Mouse (Mus musculus): Measurements from ENCODE around the gene Gpatch2. TPM values are rescaled to one million over a fixed set of nuclear protein-coding genes. Genes with fewer than 3 reads are reported as not detected.
A peak's percentile ranks its signal among the peaks of the same experiment; 100 is the strongest.

Gene Gpatch2
- polyA plus RNA-seq, 1 experiment from 2014 or later, result 20.6 TPM

DNA sequence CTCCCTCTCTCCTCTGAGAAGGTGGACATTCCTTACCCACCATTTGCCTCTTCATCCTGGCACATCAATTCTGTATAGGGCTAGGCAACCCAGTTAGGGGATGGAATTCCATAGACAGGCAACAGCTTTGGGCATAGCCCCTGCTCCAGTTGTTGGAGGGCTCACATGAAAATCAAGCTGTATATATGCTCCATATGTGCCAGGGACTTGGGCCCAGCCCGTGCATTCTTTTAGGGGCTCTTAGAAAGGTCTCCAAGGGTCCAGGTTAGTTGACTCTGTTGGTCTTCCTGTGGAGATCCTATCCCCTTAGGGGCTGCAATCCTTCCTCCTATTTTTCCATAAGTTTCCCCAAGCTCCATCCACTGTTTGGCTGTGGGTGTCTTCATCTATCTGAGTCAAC lies 80.4 kb downstream of the Gpatch2 start:
- Histone ChIP-seq H3K27ac (replicated peaks; ENCODE audit: low read depth, low read length) (no peak overlapping the region), H3K27me3 (ENCODE audit: control insufficient read depth, insufficient read depth, low read length) (no peaks in the 10 kb centered on the region), H3K9ac (replicated peaks; ENCODE audit: low read length) (no peak overlapping the region), H3K4me3 (ENCODE audit: low read depth, low read length) (no peak overlapping the region), H3K4me2 (ENCODE audit: low read depth, low read length) (no peak overlapping the region), H3K9me3 (replicated peaks; ENCODE audit: control insufficient read depth, low read length) (no peaks in the 10 kb centered on the region), H3K36me3 (replicated peaks; ENCODE audit: control insufficient read depth, insufficient read depth, low read depth, low read length) (no peaks in the 10 kb centered on the region), H3K4me1 (ENCODE audit: control insufficient read depth, insufficient read depth, low read length) (peaks cover 4% of the 10 kb centered on the region; the same call in 1 of the 2 replicates)
- ATAC-seq (replicated peaks; ENCODE audit: insufficient number of reproducible peaks, low FRiP score, low TSS enrichment, low read depth), result no peak
- 86% methylated on average over 1 of the region's 1 CpGs for WGBS
- DNase-seq (ENCODE audit: low spot score), result no peak

DNA sequence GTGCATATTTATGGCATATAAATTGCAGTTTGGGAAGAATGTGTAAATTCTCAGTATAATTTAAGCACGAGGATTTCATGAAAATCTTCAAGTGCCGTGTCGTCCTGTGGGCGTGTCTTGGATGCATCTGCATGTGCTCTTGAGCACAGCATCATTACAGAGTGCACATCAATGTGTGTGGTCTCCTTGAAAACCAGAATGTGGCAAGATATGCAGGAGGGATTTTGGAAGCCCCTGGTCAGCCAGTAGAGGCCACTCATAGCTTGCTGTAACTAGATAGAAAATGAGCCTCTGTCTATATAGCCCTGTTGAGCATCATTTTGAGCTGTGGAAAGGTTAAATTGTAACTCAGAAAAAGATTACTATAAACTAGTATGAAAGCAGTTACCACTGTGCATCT lies 83.9 kb downstream of the Gpatch2 start:
- Histone ChIP-seq H3K9me3 (replicated peaks; ENCODE audit: control insufficient read depth, low read length) (no peaks in the 10 kb centered on the region), H3K36me3 (replicated peaks; ENCODE audit: control insufficient read depth, insufficient read depth, low read depth, low read length) (no peaks in the 10 kb centered on the region), H3K27ac (replicated peaks; ENCODE audit: low read depth, low read length) (no peak overlapping the region), H3K4me3 (ENCODE audit: low read depth, low read length) (no peak overlapping the region), H3K27me3 (ENCODE audit: control insufficient read depth, insufficient read depth, low read length) (no peaks in the 10 kb centered on the region), H3K9ac (replicated peaks; ENCODE audit: low read length) (no peak overlapping the region), H3K4me1 (ENCODE audit: control insufficient read depth, insufficient read depth, low read length) (peaks cover 5% of the 10 kb centered on the region; the same call in 1 of the 2 replicates), H3K4me2 (ENCODE audit: low read depth, low read length) (no peak overlapping the region)
- DNase-seq (ENCODE audit: low spot score) (no peak), ATAC-seq (replicated peaks; ENCODE audit: insufficient number of reproducible peaks, low FRiP score, low TSS enrichment, low read depth) (no peak)
- WGBS, result 68% methylated on average over 4 of the region's 4 CpGs

DNA sequence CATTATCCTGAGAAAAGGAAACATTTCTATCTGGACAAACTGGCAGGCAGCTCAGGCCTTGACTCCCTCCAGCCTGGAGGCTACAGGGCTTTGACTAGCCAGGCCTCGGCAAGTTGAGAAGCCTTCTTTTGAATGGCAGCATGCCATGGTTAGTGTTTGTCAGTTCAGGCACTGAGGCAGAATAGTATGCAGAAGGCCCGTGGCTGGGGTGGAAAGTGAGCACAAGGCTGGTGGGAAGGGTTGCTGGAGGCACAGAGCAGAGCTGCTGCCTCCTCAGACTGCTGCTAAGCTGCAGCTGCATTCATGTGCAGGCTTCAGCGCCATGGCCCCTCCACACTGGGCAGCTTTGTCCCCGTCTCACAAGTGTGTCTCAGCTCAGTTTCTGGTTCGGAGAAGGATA lies 85.3 kb downstream of the Gpatch2 start:
- Histone ChIP-seq H3K4me2 (ENCODE audit: low read depth, low read length) (no peak overlapping the region), H3K27me3 (ENCODE audit: control insufficient read depth, insufficient read depth, low read length) (no peaks in the 10 kb centered on the region), H3K36me3 (replicated peaks; ENCODE audit: control insufficient read depth, insufficient read depth, low read depth, low read length) (no peaks in the 10 kb centered on the region), H3K9me3 (replicated peaks; ENCODE audit: control insufficient read depth, low read length) (no peaks in the 10 kb centered on the region), H3K9ac (replicated peaks; ENCODE audit: low read length) (0 out of 2 replicates have a peak overlapping the region, but pooled peaks have one; percentile 25), H3K27ac (replicated peaks; ENCODE audit: low read depth, low read length) (no peak overlapping the region), H3K4me3 (ENCODE audit: low read depth, low read length) (no peak overlapping the region), H3K4me1 (ENCODE audit: control insufficient read depth, insufficient read depth, low read length) (peaks cover 5% of the 10 kb centered on the region; the same call in 1 of the 2 replicates)
- WGBS, result 39% methylated on average over 5 of the region's 5 CpGs
- ATAC-seq (replicated peaks; ENCODE audit: insufficient number of reproducible peaks, low FRiP score, low TSS enrichment, low read depth), result peak; percentile 65; the same call in 1 of the 2 replicates
- peak; percentile 45 for DNase-seq (ENCODE audit: low spot score)

DNA sequence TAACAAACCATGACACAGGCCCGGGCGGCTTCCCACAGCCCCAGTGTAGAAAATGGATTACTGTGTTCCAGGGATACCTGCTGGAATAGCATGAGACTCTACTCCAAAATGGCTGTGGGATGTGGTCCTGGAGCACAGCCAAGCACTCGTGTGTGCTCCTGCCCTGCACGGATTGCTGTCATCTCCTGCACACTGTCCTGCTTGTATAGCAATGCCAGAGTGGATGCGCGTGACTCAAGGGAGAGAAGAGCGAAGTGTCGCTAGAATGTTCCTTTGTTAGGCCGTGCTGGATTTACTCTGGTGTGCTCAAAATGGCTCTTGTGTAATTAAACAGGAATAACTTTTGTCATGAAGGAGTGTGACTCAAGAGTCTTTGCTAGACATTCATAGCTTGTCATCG lies 87.9 kb downstream of the Gpatch2 start:
- no peak overlapping the region for H3K9ac ChIP-seq (replicated peaks; ENCODE audit: low read length)
- no peak for DNase-seq (ENCODE audit: low spot score)
- no peak overlapping the region for H3K27ac ChIP-seq (replicated peaks; ENCODE audit: low read depth, low read length)
- no peaks in the 10 kb centered on the region for H3K36me3 ChIP-seq (replicated peaks; ENCODE audit: control insufficient read depth, insufficient read depth, low read depth, low read length)
- H3K9me3 ChIP-seq (replicated peaks; ENCODE audit: control insufficient read depth, low read length), result no peaks in the 10 kb centered on the region
- ATAC-seq (replicated peaks; ENCODE audit: insufficient number of reproducible peaks, low FRiP score, low TSS enrichment, low read depth), result no peak
- no peaks in the 10 kb centered on the region for H3K27me3 ChIP-seq (ENCODE audit: control insufficient read depth, insufficient read depth, low read length)
- no peak overlapping the region for H3K4me2 ChIP-seq (ENCODE audit: low read depth, low read length)
- H3K4me3 ChIP-seq (ENCODE audit: low read depth, low read length), result no peak overlapping the region
- 89% methylated on average over 10 of the region's 10 CpGs for WGBS
- peaks cover 5% of the 10 kb centered on the region; the same call in 1 of the 2 replicates for H3K4me1 ChIP-seq (ENCODE audit: control insufficient read depth, insufficient read depth, low read length)

DNA sequence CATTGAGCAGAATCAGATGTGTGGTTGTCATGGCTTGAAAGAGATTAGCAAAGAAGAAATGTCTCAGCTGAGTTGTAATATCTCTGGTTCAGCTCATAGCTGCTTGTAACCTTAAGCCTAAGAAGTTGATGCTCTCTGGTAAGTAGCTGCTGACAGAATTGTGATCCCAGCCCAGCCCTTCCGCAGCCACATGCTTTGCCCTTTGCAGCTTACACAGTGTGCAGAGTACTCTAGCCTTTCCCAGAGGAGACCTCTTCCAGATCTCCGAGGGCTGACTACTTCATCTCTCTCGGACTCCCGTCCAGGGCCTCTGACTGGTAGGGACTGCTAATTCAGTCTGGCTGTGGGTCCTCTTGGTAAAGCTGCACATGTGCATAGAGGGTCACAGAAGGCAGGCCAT lies 92.0 kb downstream of the Gpatch2 start:
- H3K4me3 ChIP-seq (ENCODE audit: low read depth, low read length), result no peak overlapping the region
- 91% methylated on average over 4 of the region's 4 CpGs for WGBS
- no peak for DNase-seq (ENCODE audit: low spot score)
- H3K4me1 ChIP-seq (ENCODE audit: control insufficient read depth, insufficient read depth, low read length), result no peaks in the 10 kb centered on the region
- H3K27ac ChIP-seq (replicated peaks; ENCODE audit: low read depth, low read length), result no peak overlapping the region
- H3K36me3 ChIP-seq (replicated peaks; ENCODE audit: control insufficient read depth, insufficient read depth, low read depth, low read length), result no peaks in the 10 kb centered on the region
- ATAC-seq (replicated peaks; ENCODE audit: insufficient number of reproducible peaks, low FRiP score, low TSS enrichment, low read depth), result no peak
- no peaks in the 10 kb centered on the region for H3K9me3 ChIP-seq (replicated peaks; ENCODE audit: control insufficient read depth, low read length)
- H3K9ac ChIP-seq (replicated peaks; ENCODE audit: low read length), result no peak overlapping the region
- no peaks in the 10 kb centered on the region for H3K27me3 ChIP-seq (ENCODE audit: control insufficient read depth, insufficient read depth, low read length)
- no peak overlapping the region for H3K4me2 ChIP-seq (ENCODE audit: low read depth, low read length)

DNA sequence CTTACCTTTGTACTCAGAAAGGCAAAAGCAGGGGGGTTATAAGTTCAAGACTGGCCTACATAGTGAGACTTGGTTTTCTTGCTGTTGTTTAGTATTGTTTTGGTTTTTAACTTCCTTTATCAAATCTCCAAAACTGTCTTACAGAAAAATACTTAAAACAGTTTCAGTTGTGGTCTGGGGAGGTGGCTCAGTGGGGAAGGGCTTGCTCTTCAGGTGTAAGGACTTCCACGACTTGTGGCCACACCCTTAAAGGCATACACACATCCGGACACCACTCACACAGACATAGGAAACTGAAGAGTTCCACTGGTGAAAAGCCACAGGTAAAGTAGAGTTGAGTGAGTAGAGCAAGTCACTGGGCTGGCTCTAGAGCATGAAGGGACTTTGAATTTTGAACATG lies 93.2 kb downstream of the Gpatch2 start:
- Histone ChIP-seq H3K9ac (replicated peaks; ENCODE audit: low read length) (no peak overlapping the region), H3K4me3 (ENCODE audit: low read depth, low read length) (no peak overlapping the region), H3K4me2 (ENCODE audit: low read depth, low read length) (no peak overlapping the region), H3K27ac (replicated peaks; ENCODE audit: low read depth, low read length) (no peak overlapping the region), H3K36me3 (replicated peaks; ENCODE audit: control insufficient read depth, insufficient read depth, low read depth, low read length) (no peaks in the 10 kb centered on the region), H3K4me1 (ENCODE audit: control insufficient read depth, insufficient read depth, low read length) (no peaks in the 10 kb centered on the region), H3K27me3 (ENCODE audit: control insufficient read depth, insufficient read depth, low read length) (no peaks in the 10 kb centered on the region), H3K9me3 (replicated peaks; ENCODE audit: control insufficient read depth, low read length) (no peaks in the 10 kb centered on the region)
- 88% methylated on average over 2 of the region's 2 CpGs for WGBS
- DNase-seq (ENCODE audit: low spot score) (no peak), ATAC-seq (replicated peaks; ENCODE audit: insufficient number of reproducible peaks, low FRiP score, low TSS enrichment, low read depth) (no peak)

GRCm38 (mm10) chr1:187311122-187311521 lies 95.8 kb downstream of the Gpatch2 start:
- DNase-seq (ENCODE audit: low spot score) (no peak), ATAC-seq (replicated peaks; ENCODE audit: insufficient number of reproducible peaks, low FRiP score, low TSS enrichment, low read depth) (no peak)
- Histone ChIP-seq H3K9ac (replicated peaks; ENCODE audit: low read length) (no peak overlapping the region), H3K27me3 (ENCODE audit: control insufficient read depth, insufficient read depth, low read length) (no peaks in the 10 kb centered on the region), H3K27ac (replicated peaks; ENCODE audit: low read depth, low read length) (no peak overlapping the region), H3K4me2 (ENCODE audit: low read depth, low read length) (no peak overlapping the region), H3K4me3 (ENCODE audit: low read depth, low read length) (no peak overlapping the region), H3K36me3 (replicated peaks; ENCODE audit: control insufficient read depth, insufficient read depth, low read depth, low read length) (no peaks in the 10 kb centered on the region), H3K4me1 (ENCODE audit: control insufficient read depth, insufficient read depth, low read length) (no peaks in the 10 kb centered on the region), H3K9me3 (replicated peaks; ENCODE audit: control insufficient read depth, low read length) (no peaks in the 10 kb centered on the region)
- 91% methylated on average over 6 of the region's 6 CpGs for WGBS

- no peaks in the 10 kb centered on the region for H3K9me3 ChIP-seq (replicated peaks; ENCODE audit: control insufficient read depth, low read length)
- WGBS, result 84% methylated on average over 1 of the region's 1 CpGs
- no peaks in the 10 kb centered on the region for H3K36me3 ChIP-seq (replicated peaks; ENCODE audit: control insufficient read depth, insufficient read depth, low read depth, low read length)
- H3K27ac ChIP-seq (replicated peaks; ENCODE audit: low read depth, low read length), result no peak overlapping the region
- H3K4me1 ChIP-seq (ENCODE audit: control insufficient read depth, insufficient read depth, low read length), result no peaks in the 10 kb centered on the region
- H3K4me3 ChIP-seq (ENCODE audit: low read depth, low read length), result no peak overlapping the region
- H3K4me2 ChIP-seq (ENCODE audit: low read depth, low read length), result no peak overlapping the region
- no peak for DNase-seq (ENCODE audit: low spot score)
- H3K27me3 ChIP-seq (ENCODE audit: control insufficient read depth, insufficient read depth, low read length), result no peaks in the 10 kb centered on the region
- no peak overlapping the region for H3K9ac ChIP-seq (replicated peaks; ENCODE audit: low read length)
- no peak for ATAC-seq (replicated peaks; ENCODE audit: insufficient number of reproducible peaks, low FRiP score, low TSS enrichment, low read depth)
These were observed 98.0 kb downstream of the Gpatch2 start for GRCm38 (mm10) chr1:187313323-187313722.

Data from embryonic facial prominence, embryonic 11.5 days (tissue).